Mouse (Mus musculus): ENCODE measurements around the gene Plch2. TPM values are rescaled to one million over a fixed set of nuclear protein-coding genes. Genes with fewer than 3 reads are reported as not detected.

Gene Plch2
- polyA plus RNA-seq, 1 experiment from 2014 or later, result 23.0 TPM

DNA sequence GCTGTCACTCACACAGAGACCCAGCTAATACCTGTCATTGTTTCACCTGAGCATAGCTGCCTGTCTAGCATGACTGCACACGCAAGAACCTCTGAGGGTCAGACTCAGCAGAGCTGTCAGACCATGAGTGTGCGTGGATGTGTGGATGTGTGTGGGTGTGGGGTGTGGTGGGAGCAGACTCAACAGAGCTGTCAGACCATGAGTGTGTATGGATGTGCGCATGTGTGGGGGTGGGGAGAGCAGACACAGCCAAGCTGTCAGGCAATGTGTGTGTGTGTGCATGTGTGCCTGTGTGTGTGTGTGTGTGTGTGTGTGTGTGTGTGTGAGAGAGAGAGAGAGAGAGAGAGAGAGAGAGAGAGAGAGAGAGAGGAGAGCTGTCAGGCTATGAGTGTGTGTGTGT, 51.3 kb downstream of the Plch2 start:
- H3K27ac ChIP-seq, result no peak overlapping the region
- no peak overlapping the region for H3K4me2 ChIP-seq
- no peak overlapping the region for H3K4me3 ChIP-seq
- 87% methylated on average over 3 of the region's 3 CpGs for WGBS
- H3K9ac ChIP-seq, result no peak overlapping the region
- H3K27me3 ChIP-seq (replicated peaks), result no peaks in the 10 kb centered on the region
- H3K36me3 ChIP-seq (replicated peaks), result no peaks in the 10 kb centered on the region
- H3K9me3 ChIP-seq, result no peaks in the 10 kb centered on the region
- H3K4me1 ChIP-seq, result no peaks in the 10 kb centered on the region
- ATAC-seq (replicated peaks), result no peak

DNA sequence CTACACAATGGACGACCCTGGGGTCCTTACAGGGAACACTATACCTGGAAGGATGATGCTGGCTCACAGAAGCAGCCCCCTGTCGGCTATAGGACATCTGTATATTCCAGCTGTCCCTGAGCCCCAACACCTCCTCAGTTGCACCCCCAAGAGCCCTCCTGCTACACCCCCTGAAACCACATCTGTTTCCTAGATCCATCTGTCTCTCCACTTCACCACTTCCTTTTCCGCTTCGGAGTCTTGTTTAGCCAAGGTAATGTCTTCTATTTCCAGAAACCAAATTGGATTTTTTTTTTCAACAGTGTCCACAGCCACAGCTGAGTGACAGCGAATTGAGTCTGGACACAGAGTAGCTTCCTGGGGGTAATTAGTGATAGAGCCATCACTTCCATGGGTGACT, 57.2 kb downstream of the Plch2 start:
- no peak for ATAC-seq (replicated peaks)
- 0 out of 2 replicates have a peak, but pooled peaks cover 2% of the 10 kb centered on the region for H3K36me3 ChIP-seq (replicated peaks)
- H3K4me1 ChIP-seq, result no peaks in the 10 kb centered on the region
- H3K9me3 ChIP-seq, result no peaks in the 10 kb centered on the region
- no peak overlapping the region for H3K4me2 ChIP-seq
- 90% methylated on average over 5 of the region's 5 CpGs for WGBS
- H3K27me3 ChIP-seq (replicated peaks), result no peaks in the 10 kb centered on the region
- no peak overlapping the region for H3K4me3 ChIP-seq
- H3K27ac ChIP-seq, result no peak overlapping the region
- H3K9ac ChIP-seq, result no peak overlapping the region

- no peak overlapping the region for H3K4me3 ChIP-seq
- no peak overlapping the region for H3K9ac ChIP-seq
- no peaks in the 10 kb centered on the region for H3K4me1 ChIP-seq
- no peaks in the 10 kb centered on the region for H3K9me3 ChIP-seq
- 27% methylated on average over 8 of the region's 8 CpGs for WGBS
- H3K36me3 ChIP-seq (replicated peaks), result 0 out of 2 replicates have a peak, but pooled peaks cover 2% of the 10 kb centered on the region
- H3K4me2 ChIP-seq, result no peak overlapping the region
- no peaks in the 10 kb centered on the region for H3K27me3 ChIP-seq (replicated peaks)
- no peak overlapping the region for H3K27ac ChIP-seq
- no peak for ATAC-seq (replicated peaks)
Measured at GRCm38 (mm10) chr4:154996572-154997154, 59.9 kb downstream of the Plch2 start.

- Histone ChIP-seq H3K27me3 (replicated peaks) (no peaks in the 10 kb centered on the region), H3K4me1 (no peaks in the 10 kb centered on the region), H3K4me2 (no peak overlapping the region), H3K4me3 (no peak overlapping the region), H3K9ac (no peak overlapping the region), H3K27ac (no peak overlapping the region), H3K9me3 (no peaks in the 10 kb centered on the region), H3K36me3 (replicated peaks) (0 out of 2 replicates have a peak, but pooled peaks cover 2% of the 10 kb centered on the region)
- ATAC-seq (replicated peaks), result no peak
- WGBS, result 76% methylated on average over 4 of the region's 4 CpGs
Measured at GRCm38 (mm10) chr4:154994876-154995275, 61.7 kb downstream of the Plch2 start.

DNA sequence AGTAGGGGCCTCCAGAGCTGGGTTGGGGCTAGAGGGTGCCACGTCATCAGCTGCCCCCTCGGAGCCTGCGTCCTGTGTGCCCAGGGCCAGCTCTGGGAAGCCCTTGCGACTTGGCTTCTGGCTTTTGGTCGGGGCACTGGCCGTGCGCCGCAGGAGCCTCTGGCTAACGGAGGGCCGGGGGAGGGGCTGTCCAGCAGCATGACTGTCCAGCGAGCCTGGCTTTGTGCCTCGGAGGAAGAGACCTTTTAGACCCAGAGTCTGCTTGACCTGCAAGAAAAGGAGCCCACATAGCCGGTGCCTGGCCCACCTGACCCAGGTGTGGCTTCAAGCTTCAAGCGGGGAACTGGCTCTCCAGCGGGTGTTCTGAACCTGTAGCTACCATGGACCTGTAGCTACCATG, 69.8 kb downstream of the Plch2 start:
- H3K27me3 ChIP-seq (replicated peaks), result no peaks in the 10 kb centered on the region
- no peak overlapping the region for H3K27ac ChIP-seq
- H3K9ac ChIP-seq, result no peak overlapping the region
- WGBS, result 65% methylated on average over 15 of the region's 15 CpGs
- ATAC-seq (replicated peaks), result no peak
- H3K36me3 ChIP-seq (replicated peaks), result no peaks in the 10 kb centered on the region
- H3K4me1 ChIP-seq, result peaks cover 9% of the 10 kb centered on the region; the same call in 1 of the 2 replicates
- H3K4me3 ChIP-seq, result no peak overlapping the region
- H3K4me2 ChIP-seq, result no peak overlapping the region
- H3K9me3 ChIP-seq, result no peaks in the 10 kb centered on the region

DNA sequence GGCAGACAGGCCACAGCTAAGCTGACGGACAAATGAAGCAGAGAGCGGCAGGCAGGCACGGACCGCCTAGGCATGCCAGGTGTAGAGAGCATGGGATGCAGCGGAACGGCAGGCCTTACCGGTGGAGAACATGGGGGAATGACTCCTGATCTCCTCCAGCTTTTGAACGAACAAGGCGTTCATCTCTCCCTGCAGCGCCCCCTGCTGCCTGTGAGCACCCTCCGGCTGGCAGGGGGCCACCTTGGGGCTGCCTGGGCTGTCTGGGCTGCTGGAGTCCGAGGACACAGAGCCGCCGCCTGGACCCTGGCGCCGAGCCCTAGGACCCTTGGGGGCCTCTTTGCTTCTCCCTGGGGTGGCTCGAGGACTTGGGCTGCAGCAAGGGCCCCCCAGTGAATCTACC, 70.5 kb downstream of the Plch2 start:
- ATAC-seq (replicated peaks), result no peak
- Histone ChIP-seq H3K4me2 (no peak overlapping the region), H3K27ac (no peak overlapping the region), H3K27me3 (replicated peaks) (no peaks in the 10 kb centered on the region), H3K4me3 (no peak overlapping the region), H3K9ac (no peak overlapping the region), H3K4me1 (peaks cover 10% of the 10 kb centered on the region; the same call in 1 of the 2 replicates), H3K36me3 (replicated peaks) (peaks cover 4% of the 10 kb centered on the region; the same call in 1 of the 2 replicates), H3K9me3 (no peaks in the 10 kb centered on the region)
- WGBS, result 20% methylated on average over 17 of the region's 17 CpGs

GRCm38 (mm10) chr4:154985151-154985777, 71.3 kb downstream of the Plch2 start:
- no peak overlapping the region for H3K4me3 ChIP-seq
- H3K36me3 ChIP-seq (replicated peaks), result peaks cover 11% of the 10 kb centered on the region; the same call in 1 of the 2 replicates
- ATAC-seq (replicated peaks), result no peak
- H3K4me1 ChIP-seq, result peaks cover 10% of the 10 kb centered on the region; the same call in 1 of the 2 replicates
- H3K4me2 ChIP-seq, result no peak overlapping the region
- no peak overlapping the region for H3K9ac ChIP-seq
- no peak overlapping the region for H3K27ac ChIP-seq
- H3K27me3 ChIP-seq (replicated peaks), result no peaks in the 10 kb centered on the region
- 54% methylated on average over 5 of the region's 5 CpGs for WGBS
- H3K9me3 ChIP-seq, result no peaks in the 10 kb centered on the region

- Histone ChIP-seq H3K27me3 (replicated peaks) (no peaks in the 10 kb centered on the region), H3K9ac (no peak overlapping the region), H3K4me1 (peaks cover 10% of the 10 kb centered on the region; the same call in 1 of the 2 replicates), H3K36me3 (replicated peaks) (peaks cover 19% of the 10 kb centered on the region), H3K9me3 (no peaks in the 10 kb centered on the region), H3K4me2 (no peak overlapping the region), H3K27ac (no peak overlapping the region), H3K4me3 (no peak overlapping the region)
- ATAC-seq (replicated peaks), result no peak
- WGBS, result 21% methylated on average over 22 of the region's 24 CpGs
Measured at GRCm38 (mm10) chr4:154983767-154984166, 72.8 kb downstream of the Plch2 start.

GRCm38 (mm10) chr4:154982247-154983120, 74.1 kb downstream of the Plch2 start:
- Histone ChIP-seq H3K27me3 (replicated peaks) (no peaks in the 10 kb centered on the region), H3K4me2 (no peak overlapping the region), H3K9me3 (no peaks in the 10 kb centered on the region), H3K27ac (no peak overlapping the region), H3K36me3 (replicated peaks) (peaks cover 19% of the 10 kb centered on the region), H3K9ac (no peak overlapping the region), H3K4me1 (peaks cover 10% of the 10 kb centered on the region; the same call in 1 of the 2 replicates), H3K4me3 (no peak overlapping the region)
- WGBS, result 74% methylated on average over 19 of the region's 19 CpGs
- ATAC-seq (replicated peaks), result no peak

- WGBS, result 41% methylated on average over 7 of the region's 7 CpGs
- ATAC-seq (replicated peaks), result peak; percentile 68
- no peaks in the 10 kb centered on the region for H3K27me3 ChIP-seq (replicated peaks)
Measured at GRCm38 (mm10) chr4:154981530-154981929, 75.1 kb downstream of the Plch2 start.

GRCm38 (mm10) chr4:154981076-154981475, 75.5 kb downstream of the Plch2 start:
- no peaks in the 10 kb centered on the region for H3K27me3 ChIP-seq (replicated peaks)
- peaks cover 21% of the 10 kb centered on the region for H3K36me3 ChIP-seq (replicated peaks)
- no peaks in the 10 kb centered on the region for H3K9me3 ChIP-seq
- H3K27ac ChIP-seq, result no peak overlapping the region
- WGBS, result 85% methylated on average over 6 of the region's 6 CpGs
- H3K4me3 ChIP-seq, result no peak overlapping the region
- no peak overlapping the region for H3K4me2 ChIP-seq
- no peak overlapping the region; the same call in 1 of the 2 replicates for H3K9ac ChIP-seq
- ATAC-seq (replicated peaks), result no peak
- peaks cover 8% of the 10 kb centered on the region; the same call in 1 of the 2 replicates for H3K4me1 ChIP-seq

More at GRCm38 (mm10) chr4:154981530-154981929, 75.1 kb downstream of the Plch2 start:
- Histone ChIP-seq H3K27ac (no peak overlapping the region), H3K4me2 (no peak overlapping the region), H3K4me1 (peaks cover 10% of the 10 kb centered on the region; the same call in 1 of the 2 replicates), H3K9ac (no peak overlapping the region; the same call in 1 of the 2 replicates), H3K9me3 (no peaks in the 10 kb centered on the region), H3K4me3 (no peak overlapping the region), H3K36me3 (replicated peaks) (peaks cover 19% of the 10 kb centered on the region)

DNA sequence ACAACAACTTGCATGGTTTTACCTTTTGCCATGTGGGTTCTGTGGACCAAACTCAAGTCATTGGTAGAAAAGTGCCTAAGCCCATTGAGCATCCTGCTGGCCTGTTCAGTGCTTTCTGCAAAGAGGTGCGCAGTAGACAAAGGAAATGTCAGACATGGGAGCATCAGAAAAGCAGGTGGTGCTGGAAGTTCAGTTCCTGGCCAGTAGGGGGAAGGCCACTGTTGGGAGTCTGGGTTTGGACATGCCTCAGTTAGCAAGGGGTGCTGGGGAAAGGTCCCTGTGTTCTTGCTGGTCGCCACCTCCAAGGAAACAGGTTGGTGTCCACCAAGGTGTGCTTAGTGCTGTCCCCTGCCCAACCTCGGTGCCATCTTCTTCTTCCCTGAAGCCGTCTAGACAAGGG, 76.5 kb downstream of the Plch2 start:
- H3K9ac ChIP-seq, result no peak overlapping the region
- ATAC-seq (replicated peaks), result no peak
- H3K4me2 ChIP-seq, result no peak overlapping the region
- no peaks in the 10 kb centered on the region for H3K27me3 ChIP-seq (replicated peaks)
- no peaks in the 10 kb centered on the region for H3K9me3 ChIP-seq
- peaks cover 23% of the 10 kb centered on the region for H3K36me3 ChIP-seq (replicated peaks)
- 89% methylated on average over 4 of the region's 4 CpGs for WGBS
- peaks cover 3% of the 10 kb centered on the region; the same call in 1 of the 2 replicates for H3K4me1 ChIP-seq
- H3K4me3 ChIP-seq, result no peak overlapping the region
- 0 out of 2 replicates have a peak overlapping the region, but pooled peaks have one; percentile 18 for H3K27ac ChIP-seq
